Mouse (Mus musculus): Measurements from ENCODE around the gene Gm17018. TPM values are rescaled to one million over a fixed set of nuclear protein-coding genes. Genes with fewer than 3 reads are reported as not detected.
"Not testable (repeated sequence)": the region's sequence is repeated elsewhere in the genome, so short reads cannot be mapped to it uniquely, and the experiment has no call there.

Gene Gm17018
- polyA plus RNA-seq, 1 experiment from 2014 or later, result 71.7 TPM

GRCm38 (mm10) chr19:45535214-45535735, 25.1 kb upstream of the Gm17018 start:
- H3K4me2 ChIP-seq, result no peak overlapping the region
- no peak overlapping the region for H3K4me3 ChIP-seq
- H3K27ac ChIP-seq (replicated peaks), result no peak overlapping the region
- no peak for ATAC-seq (ENCODE audit: low FRiP score, low read depth)
- 71% methylated on average over 8 of the region's 8 CpGs for WGBS
- no peaks in the 10 kb centered on the region for H3K36me3 ChIP-seq
- H3K9ac ChIP-seq, result no peak overlapping the region
- H3K4me1 ChIP-seq (replicated peaks), result peaks cover 28% of the 10 kb centered on the region
- H3K9me3 ChIP-seq, result no peaks in the 10 kb centered on the region
- no peaks in the 10 kb centered on the region for H3K27me3 ChIP-seq

GRCm38 (mm10) chr19:45535929-45536328, 24.5 kb upstream of the Gm17018 start:
- no peaks in the 10 kb centered on the region for H3K9me3 ChIP-seq
- no peak overlapping the region for H3K9ac ChIP-seq
- no peaks in the 10 kb centered on the region for H3K27me3 ChIP-seq
- ATAC-seq (ENCODE audit: low FRiP score, low read depth), result 0 out of 2 replicates have a peak, but pooled peaks have one; percentile 46
- H3K4me2 ChIP-seq, result no peak overlapping the region
- H3K4me1 ChIP-seq (replicated peaks), result peaks cover 34% of the 10 kb centered on the region
- 42% methylated on average over 6 of the region's 6 CpGs for WGBS
- no peak overlapping the region for H3K4me3 ChIP-seq
- H3K27ac ChIP-seq (replicated peaks), result peak overlapping the region; percentile 49; the same call in 1 of the 2 replicates
- no peaks in the 10 kb centered on the region for H3K36me3 ChIP-seq

DNA sequence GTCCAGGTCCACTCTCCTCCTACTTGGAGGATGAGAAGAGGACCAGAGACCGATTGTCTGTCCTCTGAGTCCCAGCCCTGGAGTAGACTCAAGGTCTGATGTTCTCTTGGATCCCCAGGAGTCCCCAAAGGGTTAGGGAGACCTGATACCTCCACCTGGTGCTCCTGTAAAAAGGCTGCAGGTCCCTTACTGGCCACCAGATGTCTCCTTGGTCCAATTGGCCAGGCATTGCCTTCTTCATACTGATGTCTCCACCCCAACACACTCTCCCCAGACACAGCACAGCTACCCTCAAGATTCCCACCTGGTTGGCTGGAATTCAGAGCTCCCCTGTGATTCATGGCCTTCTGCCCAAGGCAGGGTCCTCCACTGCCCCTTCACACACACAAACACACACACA, 22.9 kb upstream of the Gm17018 start:
- WGBS, result 82% methylated on average over 1 of the region's 1 CpGs
- Histone ChIP-seq H3K36me3 (no peaks in the 10 kb centered on the region), H3K4me2 (no peak overlapping the region), H3K4me1 (replicated peaks) (peaks cover 48% of the 10 kb centered on the region), H3K9me3 (no peaks in the 10 kb centered on the region), H3K27ac (replicated peaks) (no peak overlapping the region), H3K27me3 (peaks cover under 1% of the 10 kb centered on the region; the same call in 1 of the 2 replicates), H3K9ac (no peak overlapping the region), H3K4me3 (no peak overlapping the region)
- ATAC-seq (ENCODE audit: low FRiP score, low read depth), result no peak

GRCm38 (mm10) chr19:45540657-45541408, 19.6 kb upstream of the Gm17018 start:
- peak overlapping the region; percentile 84 for H3K4me2 ChIP-seq
- H3K9ac ChIP-seq, result peak overlapping the region; percentile 50
- peak; percentile 10; the same call in 1 of the 2 replicates for ATAC-seq (ENCODE audit: low FRiP score, low read depth)
- H3K27me3 ChIP-seq, result peaks cover 17% of the 10 kb centered on the region
- H3K4me1 ChIP-seq (replicated peaks), result peaks cover 42% of the 10 kb centered on the region
- peak overlapping the region; percentile 41 for H3K4me3 ChIP-seq
- no peaks in the 10 kb centered on the region for H3K36me3 ChIP-seq
- WGBS, result 15% methylated on average over 8 of the region's 8 CpGs
- no peaks in the 10 kb centered on the region for H3K9me3 ChIP-seq
- peak overlapping the region; percentile 81 for H3K27ac ChIP-seq (replicated peaks)

DNA sequence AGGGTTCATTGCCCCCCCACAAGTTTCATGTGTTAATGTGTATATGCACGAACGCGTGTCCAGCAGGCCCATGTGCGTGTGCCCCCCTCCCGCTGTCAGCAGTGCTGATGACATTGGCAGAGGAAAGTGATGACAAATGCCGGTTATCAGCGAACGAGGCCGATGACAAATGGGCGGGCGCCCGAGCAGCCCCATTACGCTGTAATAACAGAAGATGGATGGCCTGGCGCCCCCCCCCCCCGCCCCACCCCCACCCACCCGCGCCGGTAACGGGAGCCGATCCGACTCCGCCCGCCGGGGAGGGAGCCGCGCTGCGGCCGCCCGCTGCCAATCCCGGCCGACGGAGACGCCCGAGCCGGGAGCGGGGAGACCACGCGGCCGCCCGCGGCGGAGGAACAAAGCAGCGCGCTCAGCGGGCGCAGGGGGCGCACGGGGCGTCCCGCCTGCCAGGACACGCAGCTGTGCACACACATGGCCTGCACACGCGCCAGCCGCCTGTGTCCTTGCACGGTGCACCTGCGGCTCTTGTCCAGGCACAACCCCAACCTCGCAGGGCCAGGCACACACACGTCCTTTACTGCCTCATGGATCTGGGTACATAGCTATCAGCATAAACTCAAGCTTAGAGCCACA, 18.9 kb upstream of the Gm17018 start:
- peak; percentile 43; the same call in 1 of the 2 replicates for ATAC-seq (ENCODE audit: low FRiP score, low read depth)
- Histone ChIP-seq H3K9me3 (no peaks in the 10 kb centered on the region), H3K36me3 (no peaks in the 10 kb centered on the region), H3K4me2 (peak overlapping the region; percentile 84), H3K4me3 (peak overlapping the region; percentile 41), H3K27ac (replicated peaks) (peak overlapping the region; percentile 81), H3K4me1 (replicated peaks) (peaks cover 37% of the 10 kb centered on the region), H3K9ac (peak overlapping the region; percentile 50), H3K27me3 (peaks cover 24% of the 10 kb centered on the region)
- WGBS, result under 1% methylated on average over 23 of the region's 58 CpGs

GRCm38 (mm10) chr19:45542061-45542460, 18.4 kb upstream of the Gm17018 start:
- peaks cover 29% of the 10 kb centered on the region for H3K27me3 ChIP-seq
- 10% methylated on average over 3 of the region's 3 CpGs for WGBS

GRCm38 (mm10) chr19:45544152-45544924, 16.1 kb upstream of the Gm17018 start:
- WGBS, result under 1% methylated on average over 19 of the region's 26 CpGs
- H3K4me3 ChIP-seq, result peak overlapping the region; percentile 32
- peaks cover 30% of the 10 kb centered on the region for H3K27me3 ChIP-seq
- ATAC-seq (ENCODE audit: low FRiP score, low read depth), result no peak
- peak overlapping the region; percentile 36 for H3K9ac ChIP-seq
- peak overlapping the region; percentile 62 for H3K4me2 ChIP-seq
- H3K9me3 ChIP-seq, result no peaks in the 10 kb centered on the region
- H3K36me3 ChIP-seq, result no peaks in the 10 kb centered on the region
- H3K27ac ChIP-seq (replicated peaks), result no peak overlapping the region
- peaks cover 44% of the 10 kb centered on the region for H3K4me1 ChIP-seq (replicated peaks)

More at GRCm38 (mm10) chr19:45542061-45542460, 18.4 kb upstream of the Gm17018 start:
- H3K9me3 ChIP-seq, result no peaks in the 10 kb centered on the region
- peak overlapping the region; percentile 84 for H3K4me2 ChIP-seq
- no peak for ATAC-seq (ENCODE audit: low FRiP score, low read depth)
- H3K4me3 ChIP-seq, result peak overlapping the region; percentile 41
- H3K4me1 ChIP-seq (replicated peaks), result peaks cover 37% of the 10 kb centered on the region
- no peaks in the 10 kb centered on the region for H3K36me3 ChIP-seq
- peak overlapping the region; percentile 50; the same call in 1 of the 2 replicates for H3K9ac ChIP-seq
- H3K27ac ChIP-seq (replicated peaks), result peak overlapping the region; percentile 81

- Histone ChIP-seq H3K4me2 (peak overlapping the region; percentile 62), H3K27ac (replicated peaks) (no peak overlapping the region), H3K4me1 (replicated peaks) (peaks cover 40% of the 10 kb centered on the region), H3K4me3 (peak overlapping the region; percentile 32), H3K9me3 (no peaks in the 10 kb centered on the region), H3K27me3 (peaks cover 30% of the 10 kb centered on the region), H3K9ac (peak overlapping the region; percentile 36), H3K36me3 (no peaks in the 10 kb centered on the region)
- under 1% methylated on average over 30 of the region's 30 CpGs for WGBS
- peak; percentile 54 for ATAC-seq (ENCODE audit: low FRiP score, low read depth)
Measured at GRCm38 (mm10) chr19:45544925-45545321, 15.5 kb upstream of the Gm17018 start.

- not testable (repeated sequence) for H3K36me3 ChIP-seq; H3K4me3 ChIP-seq; ATAC-seq (ENCODE audit: low FRiP score, low read depth); H3K9me3 ChIP-seq; H3K27ac ChIP-seq (replicated peaks); H3K4me2 ChIP-seq; H3K9ac ChIP-seq
- Histone ChIP-seq H3K4me1 (replicated peaks) (peaks cover 15% of the 10 kb centered on the region), H3K27me3 (peaks cover 22% of the 10 kb centered on the region)
Measured at GRCm38 (mm10) chr19:45548196-45548595, 12.2 kb upstream of the Gm17018 start.

DNA sequence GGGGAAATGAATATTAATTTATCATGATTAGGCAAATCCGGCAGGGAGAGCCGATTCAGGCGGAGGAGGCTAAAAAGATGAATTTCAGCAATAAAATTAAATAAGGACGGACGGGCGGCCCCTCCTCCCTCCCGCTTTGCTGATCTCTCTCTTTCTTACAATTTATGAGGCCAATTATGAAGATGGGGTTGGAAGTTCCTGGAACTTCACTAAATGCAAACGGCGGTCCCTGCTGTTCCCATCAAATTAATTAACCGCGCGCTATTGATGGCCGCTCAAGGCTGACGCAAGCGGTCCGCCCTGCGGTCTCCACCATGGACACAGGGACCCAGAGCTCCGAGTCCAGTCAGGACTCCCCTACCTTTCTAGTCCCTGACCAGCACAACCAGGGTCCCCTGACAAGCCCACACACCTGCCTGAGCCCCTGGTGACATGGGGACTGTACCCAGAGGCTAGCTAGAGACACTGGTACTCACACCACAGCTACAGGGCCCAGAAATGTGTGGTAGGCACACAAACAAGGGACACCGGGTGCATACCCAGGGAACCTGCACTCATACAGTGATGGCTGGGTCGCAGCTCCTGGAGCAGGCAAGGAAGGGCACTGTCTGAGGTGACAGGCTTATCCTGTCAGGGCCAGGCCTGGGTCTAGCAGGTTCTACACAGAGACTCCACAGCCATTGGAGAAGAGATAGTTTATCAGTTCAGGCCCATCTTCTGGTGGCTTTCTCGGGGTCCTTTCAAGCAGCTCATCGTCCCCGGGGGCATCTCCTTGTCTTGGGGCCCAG, 11.1 kb upstream of the Gm17018 start:
- Histone ChIP-seq H3K36me3 (no peaks in the 10 kb centered on the region), H3K27me3 (peaks cover 15% of the 10 kb centered on the region), H3K4me2 (0 out of 2 replicates have a peak overlapping the region, but pooled peaks have one; percentile 0), H3K9me3 (no peaks in the 10 kb centered on the region), H3K4me1 (replicated peaks) (peaks cover 13% of the 10 kb centered on the region), H3K9ac (no peak overlapping the region), H3K27ac (replicated peaks) (no peak overlapping the region), H3K4me3 (no peak overlapping the region)
- 54% methylated on average over 23 of the region's 23 CpGs for WGBS
- no peak for ATAC-seq (ENCODE audit: low FRiP score, low read depth)

DNA sequence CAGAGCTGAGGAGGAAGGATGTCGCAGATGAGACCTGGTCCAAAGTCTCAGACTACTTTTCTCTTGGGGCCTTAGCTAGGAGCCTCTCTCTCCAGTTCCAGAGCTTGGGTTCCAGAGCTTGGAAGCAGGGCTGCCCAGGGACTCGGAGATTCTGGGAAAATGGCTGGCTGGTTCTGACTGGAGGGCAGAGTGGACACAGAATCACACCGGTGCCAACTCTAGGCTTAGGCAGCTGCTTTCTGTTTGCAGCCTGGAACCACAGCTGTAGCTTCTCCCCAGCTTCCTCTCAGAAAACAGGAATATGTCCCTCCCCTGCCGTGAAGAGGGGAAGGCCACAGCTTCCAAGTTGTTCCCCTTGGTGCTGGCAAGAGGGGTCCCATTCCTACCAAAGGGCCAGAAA, 10.5 kb upstream of the Gm17018 start:
- 75% methylated on average over 4 of the region's 4 CpGs for WGBS
- no peak overlapping the region for H3K27ac ChIP-seq (replicated peaks)
- H3K4me1 ChIP-seq (replicated peaks), result peaks cover 7% of the 10 kb centered on the region; the same call in 1 of the 2 replicates
- no peak overlapping the region for H3K4me2 ChIP-seq
- H3K9me3 ChIP-seq, result no peaks in the 10 kb centered on the region
- no peak overlapping the region for H3K4me3 ChIP-seq
- peaks cover 15% of the 10 kb centered on the region for H3K27me3 ChIP-seq
- H3K36me3 ChIP-seq, result no peaks in the 10 kb centered on the region
- ATAC-seq (ENCODE audit: low FRiP score, low read depth), result no peak
- no peak overlapping the region for H3K9ac ChIP-seq

Data from hindbrain, embryonic 15.5 days (tissue).